Mouse (Mus musculus): Measurements from ENCODE around the gene Etaa1.

- TF ChIP-seq POLR2A (IDR thresholded peaks at IDR 0.05; ENCODE audit: extremely low read depth, insufficient read depth, low read length) (no peak), CTCF (IDR thresholded peaks at IDR 0.05; ENCODE audit: low read depth, low read length) (no peak)
Measured at GRCm38 (mm10) chr11:17917905-17918304, 35.8 kb downstream of the Etaa1 start.
